Mouse (Mus musculus) left cerebral cortex, postnatal 10 days (tissue): ENCODE results near the gene Gm6614. TPM values are rescaled to one million over a fixed set of nuclear protein-coding genes. Genes with fewer than 3 reads are reported as not detected.
A peak's percentile ranks its signal among the peaks of the same experiment; 100 is the strongest.
"Not testable (repeated sequence)": the region's sequence is repeated elsewhere in the genome, so short reads cannot be mapped to it uniquely, and the experiment has no call there.

Source experiments
- DNase-seq, 2 experiments: peaks; one replicate each; pipeline ENCODE4 v3.0.0; 2021 to 2022; ENCODE audit warnings: low spot score in 2 of 2, mixed read lengths in 1 of 2; ENCODE audit errors: extremely low spot score in 1 of 2
- intact Hi-C: fragments of 180-260 bp; cut with DNase I; formaldehyde crosslinking; loops from one replicate; pipeline ENCODE4 v1.15.1; 2025
- total RNA-seq, 2 experiments: library from RNA; stranded (reverse); gene quantifications; 2 replicates each; pipeline ENCODE4 v1.2.3; 2021

The Gm6614 gene
- total RNA-seq = not detected

GRCm38 (mm10) chr6:142011364-142011955 lies at the start of gene Gm6614:
Gene Gm6614 (minus strand): TSS chr6:142011414.
- intact Hi-C loops = no loop called here
- DNase-seq = no peak

GRCm38 (mm10) chr6:142058281-142058680 lies 47.1 kb upstream of the Gm6614 start:
- DNase-seq, intact Hi-C loops: not testable (repeated sequence)

GRCm38 (mm10) chr6:142047689-142048088 lies 36.5 kb upstream of the Gm6614 start:
- intact Hi-C loops = no loop called here
- no peak for DNase-seq

GRCm38 (mm10) chr6:142045746-142046145 lies 34.5 kb upstream of the Gm6614 start:
- DNase-seq = no peak
- intact Hi-C loops = no loop called here

GRCm38 (mm10) chr6:142041896-142042295 lies 30.7 kb upstream of the Gm6614 start:
- DNase-seq = no peak

GRCm38 (mm10) chr6:142040306-142041175 lies 29.3 kb upstream of the Gm6614 start:
- DNase-seq = peak; percentile 39 to 54
- intact Hi-C loops = no loop called here

More at GRCm38 (mm10) chr6:142041896-142042295, 30.7 kb upstream of the Gm6614 start:
- intact Hi-C loops = no loop called here

- no peak for DNase-seq
- intact Hi-C loops = loop anchor here (10.0 kb wide), 1 partner anchor 551 kb away; no protein-coding TSS in a partner anchor
Observed at GRCm38 (mm10) chr6:142035771-142036170, 24.6 kb upstream of the Gm6614 start.

GRCm38 (mm10) chr6:142021671-142022070 lies 10.5 kb upstream of the Gm6614 start:
- intact Hi-C loops = no loop called here
- no peak for DNase-seq

- no peak for DNase-seq
- intact Hi-C loops = no loop called here
Observed at GRCm38 (mm10) chr6:141986772-141987171, 24.4 kb downstream of the Gm6614 start.

- no peak for DNase-seq
- intact Hi-C loops = no loop called here
Observed at GRCm38 (mm10) chr6:141984644-141985043, 26.6 kb downstream of the Gm6614 start.

GRCm38 (mm10) chr6:141962420-141962819 lies 48.8 kb downstream of the Gm6614 start:
- intact Hi-C loops = no loop called here
- no peak for DNase-seq

GRCm38 (mm10) chr6:141961861-141962260 lies 49.4 kb downstream of the Gm6614 start:
- DNase-seq = no peak
- intact Hi-C loops = no loop called here

- intact Hi-C loops = no loop called here
- no peak for DNase-seq
Observed at GRCm38 (mm10) chr6:141960482-141960881, 50.7 kb downstream of the Gm6614 start.

GRCm38 (mm10) chr6:141946862-141947261 lies 64.4 kb downstream of the Gm6614 start, which contains the start of gene Slco1a1:
Gene Slco1a1 (minus strand): TSS chr6:141946962.
- intact Hi-C loops = no loop called here
- no peak for DNase-seq

GRCm38 (mm10) chr6:141940451-141940850 lies 70.8 kb downstream of the Gm6614 start:
- no peak for DNase-seq
- intact Hi-C loops = no loop called here

Other genes with a start within 250 kb of the Gm6614 start
- gene Gm5724, start 237.6 kb downstream of the Gm6614 start, total RNA-seq = not detected
- 10 to 100 TPM; 15.8 to 20.6 TPM for gene Slco1a4, start 155.2 kb downstream of the Gm6614 start, total RNA-seq
- gene Slco1a1, start 64.5 kb downstream of the Gm6614 start, total RNA-seq = not detected
- 1 to 10 TPM in 1 of 2 experiments, not detected in 1; 1.2 TPM for gene Slco1a6, start 197.1 kb upstream of the Gm6614 start, total RNA-seq